ENCODE assay signal across 9 mouse cellular contexts in genomic region chr6:90462181-90462706, GRCm38 (mm10). TPM values are rescaled to one million over a fixed set of nuclear protein-coding genes. Genes with fewer than 3 reads are reported as not detected.
A peak's percentile ranks its signal among the peaks of the same experiment; 100 is the strongest.
DNase-seq lines count a peak whose midpoint lies in the region; ATAC-seq and TF ChIP-seq lines count a peak whose summit lies in the region.
"Had no signal": no experiment of that assay in that cellular context is flagged by ENCODE, and none has a peak within 500 bp of the region (broad histone marks: within the 10 kb centered on the region; RNA-seq: fewer than 3 reads in every experiment).

Gene Klf15, plus strand, starts transcription at chr6:90462576.

- ATAC-seq in intestine, embryonic 15.5 days = peak; percentile 82

- peaks cover 10% of the 10 kb centered on the region for H3K36me3 ChIP-seq in embryonic facial prominence, embryonic 10.5 days (replicated peaks)
- H3K36me3 ChIP-seq in intestine, embryonic 15.5 days = no peaks in the 10 kb centered on the region

- no peaks in the 10 kb centered on the region for H3K4me1 ChIP-seq in bone marrow macrophage, adult 2 months (ENCODE audit: control insufficient read depth, insufficient read depth, low read length)
- H3K4me1 ChIP-seq in embryonic facial prominence, embryonic 10.5 days = peaks cover 26% of the 10 kb centered on the region
- peaks cover 14% of the 10 kb centered on the region for H3K4me1 ChIP-seq in intestine, embryonic 15.5 days (replicated peaks)

- DNase-seq in embryonic facial prominence, embryonic 10.5 days (ENCODE audit: low spot score) = peak; percentile 86
- DNase-seq in gonadal fat pad, adult 2 months (ENCODE audit: low read depth) = no peak
- DNase-seq in left cerebral cortex, adult 9 months (ENCODE audit: low spot score in 2 of 2) = peak; percentile 64 to 85
- DNase-seq in lung, postnatal 4 days = peak; percentile 79 to 90
- DNase-seq in right cerebral cortex, postnatal 36 days (ENCODE audit: low spot score in 2 of 2) = peak; percentile 83 to 90
- DNase-seq in thymus, postnatal 10 days (ENCODE audit: low spot score in 2 of 2) = no peak

- peaks cover 47% of the 10 kb centered on the region for H3K27me3 ChIP-seq in embryonic facial prominence, embryonic 10.5 days (replicated peaks; ENCODE audit: low read depth, poor library complexity, severe bottlenecking)
- H3K27me3 ChIP-seq in intestine, embryonic 15.5 days (replicated peaks) = peaks cover 18% of the 10 kb centered on the region

- no peaks in the 10 kb centered on the region for H3K9me3 ChIP-seq in embryonic facial prominence, embryonic 10.5 days
- no peaks in the 10 kb centered on the region for H3K9me3 ChIP-seq in intestine, embryonic 15.5 days

- WGBS in embryonic facial prominence, embryonic 10.5 days = under 1% methylated on average over 70 of the region's 70 CpGs
- WGBS in intestine, embryonic 15.5 days = under 1% methylated on average over 69 of the region's 70 CpGs

- no peak within 1 kb of the TSS for H3K27ac ChIP-seq in bone marrow macrophage, adult 2 months (ENCODE audit: insufficient read depth, low read depth, low read length)
- H3K27ac ChIP-seq in embryonic facial prominence, embryonic 10.5 days (replicated peaks) = peak within 1 kb of the TSS; percentile 82
- no peak within 1 kb of the TSS for H3K27ac ChIP-seq in intestine, embryonic 15.5 days
- H3K27ac ChIP-seq: macrophage had no signal

- peak within 1 kb of the TSS; percentile 59 for H3K4me3 ChIP-seq in bone marrow macrophage, adult 2 months (ENCODE audit: insufficient read depth, low read length)
- H3K4me3 ChIP-seq in embryonic facial prominence, embryonic 10.5 days = peak within 1 kb of the TSS; percentile 78
- H3K4me3 ChIP-seq in intestine, embryonic 15.5 days (replicated peaks) = peak within 1 kb of the TSS; percentile 63

- peak within 1 kb of the TSS; percentile 100 for H3K4me2 ChIP-seq in intestine, embryonic 15.5 days (replicated peaks)

- TF ChIP-seq POLR2A in bone marrow macrophage, adult 2 months (IDR thresholded peaks at IDR 0.05; ENCODE audit: borderline replicate concordance, low read depth, low read length) = no peak

- H3K9ac ChIP-seq in intestine, embryonic 15.5 days = peak within 1 kb of the TSS; percentile 60

- no peak for TF ChIP-seq CTCF in bone marrow macrophage, adult 2 months (IDR thresholded peaks at IDR 0.05; ENCODE audit: low read depth, low read length)

RNA-seq across cellular contexts. Expression of gene Klf15, which starts in this region (rescaled TPM):
- not detected in 2 replicates for polyA plus RNA-seq in bone marrow macrophage, adult 2 months (2012; ENCODE audit: insufficient read depth, insufficient read length, missing spikeins)
- 6.4 and 7.5 TPM in 2 replicates for polyA plus RNA-seq in embryonic facial prominence, embryonic 10.5 days (2016; fragmentation: Nextera tagmentation; extraction: Ambion mirVana)
- polyA plus RNA-seq in gonadal fat pad, adult 2 months (2012; rRNA removed) = 78.7 and 86.9 TPM in 2 replicates
- polyA plus RNA-seq in intestine, embryonic 15.5 days (2015; fragmentation: Nextera tagmentation; extraction: Ambion mirVana) = 6.3 and 8.2 TPM in 2 replicates

Comparison
In these comparisons a context has a peak if more than half of its experiments do, and no peak if none do; other contexts are left out.
1. DNase-seq: peak in embryonic facial prominence, embryonic 10.5 days (single experiment), left cerebral cortex, adult 9 months (2 of 2), lung, postnatal 4 days (2 of 2) and right cerebral cortex, postnatal 36 days (2 of 2); none in gonadal fat pad, adult 2 months (single experiment) and thymus, postnatal 10 days (0 of 2).
2. Peak in every context shown above with its lines, with median percentiles within 50 percentile points of each other: H3K4me3 ChIP-seq.